Mouse (Mus musculus): Measurements from ENCODE around the gene Sec16a. TPM values are rescaled to one million over a fixed set of nuclear protein-coding genes. Genes with fewer than 3 reads are reported as not detected.

Gene Sec16a
- 62.5 and 73.3 TPM in 2 replicates for polyA plus RNA-seq (2012; rRNA removed)
- polyA plus RNA-seq (2014; fragmentation: Nextera tagmentation; extraction: Ambion mirVana): 47.1 and 47.6 TPM in 2 replicates

- Histone ChIP-seq H3K27ac (replicated peaks; ENCODE audit: low read depth, low read length) (peak within 1 kb of the TSS; percentile 85), H3K27me3 (ENCODE audit: control insufficient read depth, insufficient read depth, low read length) (no peaks in the 10 kb centered on the region), H3K4me3 (replicated peaks; ENCODE audit: low read length) (peak within 1 kb of the TSS; percentile 91), H3K9me3 (ENCODE audit: control insufficient read depth, low read length) (no peaks in the 10 kb centered on the region), H3K4me2 (replicated peaks; ENCODE audit: low read depth, low read length, severe bottlenecking) (peak within 1 kb of the TSS; percentile 83), H3K36me3 (ENCODE audit: control insufficient read depth, insufficient read depth, low read length) (peaks cover 18% of the 10 kb centered on the region), H3K9ac (ENCODE audit: low read depth, low read length, severe bottlenecking) (peak within 1 kb of the TSS; percentile 91), H3K4me1 (ENCODE audit: control insufficient read depth, insufficient read depth, low read length) (peaks cover 21% of the 10 kb centered on the region)
- TF ChIP-seq POLR2A (IDR thresholded peaks at IDR 0.05; ENCODE audit: borderline replicate concordance, extremely low read depth, insufficient read depth, insufficient read length): peak; percentile 78; the same call in 1 of the 2 replicates
- under 1% methylated on average over 54 of the region's 61 CpGs for WGBS
- peak; percentile 99 for DNase-seq (ENCODE audit: low spot score)
- peak; percentile 94 for ATAC-seq (ENCODE audit: low FRiP score, low read depth)
Observed at GRCm38 (mm10) chr2:26444946-26445665, at the start of gene Sec16a. Gene Sec16a (minus strand): TSS chr2:26445216.

- Histone ChIP-seq H3K4me3 (replicated peaks; ENCODE audit: low read length) (no peak overlapping the region), H3K9me3 (ENCODE audit: control insufficient read depth, low read length) (no peaks in the 10 kb centered on the region), H3K27ac (replicated peaks; ENCODE audit: low read depth, low read length) (peak overlapping the region; percentile 44), H3K9ac (ENCODE audit: low read depth, low read length, severe bottlenecking) (no peak overlapping the region), H3K4me2 (replicated peaks; ENCODE audit: low read depth, low read length, severe bottlenecking) (peak overlapping the region; percentile 22), H3K36me3 (ENCODE audit: control insufficient read depth, insufficient read depth, low read length) (0 out of 2 replicates have a peak, but pooled peaks cover 2% of the 10 kb centered on the region), H3K27me3 (ENCODE audit: control insufficient read depth, insufficient read depth, low read length) (no peaks in the 10 kb centered on the region), H3K4me1 (ENCODE audit: control insufficient read depth, insufficient read depth, low read length) (peaks cover 53% of the 10 kb centered on the region)
- DNase-seq (ENCODE audit: low spot score) (peak; percentile 92), ATAC-seq (ENCODE audit: low FRiP score, low read depth) (peak; percentile 83)
- 9% methylated on average over 7 of the region's 7 CpGs for WGBS
- no peak for TF ChIP-seq POLR2A (IDR thresholded peaks at IDR 0.05; ENCODE audit: borderline replicate concordance, extremely low read depth, insufficient read depth, insufficient read length)
Observed at GRCm38 (mm10) chr2:26494396-26494795, 49.4 kb upstream of the Sec16a start.

GRCm38 (mm10) chr2:26493021-26493781 lies 48.2 kb upstream of the Sec16a start:
- 14% methylated on average over 9 of the region's 9 CpGs for WGBS
- no peak overlapping the region for H3K4me3 ChIP-seq (replicated peaks; ENCODE audit: low read length)
- no peak overlapping the region for H3K9ac ChIP-seq (ENCODE audit: low read depth, low read length, severe bottlenecking)

GRCm38 (mm10) chr2:26490760-26491301 lies 45.8 kb upstream of the Sec16a start:
- Histone ChIP-seq H3K27ac (replicated peaks; ENCODE audit: low read depth, low read length) (0 out of 2 replicates have a peak overlapping the region, but pooled peaks have one; percentile 19), H3K4me2 (replicated peaks; ENCODE audit: low read depth, low read length, severe bottlenecking) (no peak overlapping the region), H3K4me3 (replicated peaks; ENCODE audit: low read length) (no peak overlapping the region), H3K36me3 (ENCODE audit: control insufficient read depth, insufficient read depth, low read length) (no peaks in the 10 kb centered on the region), H3K4me1 (ENCODE audit: control insufficient read depth, insufficient read depth, low read length) (peaks cover 74% of the 10 kb centered on the region), H3K9ac (ENCODE audit: low read depth, low read length, severe bottlenecking) (no peak overlapping the region), H3K27me3 (ENCODE audit: control insufficient read depth, insufficient read depth, low read length) (no peaks in the 10 kb centered on the region), H3K9me3 (ENCODE audit: control insufficient read depth, low read length) (no peaks in the 10 kb centered on the region)
- TF ChIP-seq POLR2A (IDR thresholded peaks at IDR 0.05; ENCODE audit: borderline replicate concordance, extremely low read depth, insufficient read depth, insufficient read length): no peak
- WGBS: 52% methylated on average over 4 of the region's 4 CpGs
- no peak for ATAC-seq (ENCODE audit: low FRiP score, low read depth)
- DNase-seq (ENCODE audit: low spot score): no peak

More at GRCm38 (mm10) chr2:26493021-26493781, 48.2 kb upstream of the Sec16a start:
- H3K4me1 ChIP-seq (ENCODE audit: control insufficient read depth, insufficient read depth, low read length): peaks cover 63% of the 10 kb centered on the region
- no peak for ATAC-seq (ENCODE audit: low FRiP score, low read depth)
- peak; percentile 58 for DNase-seq (ENCODE audit: low spot score)
- peak overlapping the region; percentile 24; the same call in 1 of the 2 replicates for H3K4me2 ChIP-seq (replicated peaks; ENCODE audit: low read depth, low read length, severe bottlenecking)
- H3K36me3 ChIP-seq (ENCODE audit: control insufficient read depth, insufficient read depth, low read length): no peaks in the 10 kb centered on the region
- no peak for TF ChIP-seq POLR2A (IDR thresholded peaks at IDR 0.05; ENCODE audit: borderline replicate concordance, extremely low read depth, insufficient read depth, insufficient read length)
- no peaks in the 10 kb centered on the region for H3K9me3 ChIP-seq (ENCODE audit: control insufficient read depth, low read length)
- peak overlapping the region; percentile 44 for H3K27ac ChIP-seq (replicated peaks; ENCODE audit: low read depth, low read length)
- H3K27me3 ChIP-seq (ENCODE audit: control insufficient read depth, insufficient read depth, low read length): no peaks in the 10 kb centered on the region

DNA sequence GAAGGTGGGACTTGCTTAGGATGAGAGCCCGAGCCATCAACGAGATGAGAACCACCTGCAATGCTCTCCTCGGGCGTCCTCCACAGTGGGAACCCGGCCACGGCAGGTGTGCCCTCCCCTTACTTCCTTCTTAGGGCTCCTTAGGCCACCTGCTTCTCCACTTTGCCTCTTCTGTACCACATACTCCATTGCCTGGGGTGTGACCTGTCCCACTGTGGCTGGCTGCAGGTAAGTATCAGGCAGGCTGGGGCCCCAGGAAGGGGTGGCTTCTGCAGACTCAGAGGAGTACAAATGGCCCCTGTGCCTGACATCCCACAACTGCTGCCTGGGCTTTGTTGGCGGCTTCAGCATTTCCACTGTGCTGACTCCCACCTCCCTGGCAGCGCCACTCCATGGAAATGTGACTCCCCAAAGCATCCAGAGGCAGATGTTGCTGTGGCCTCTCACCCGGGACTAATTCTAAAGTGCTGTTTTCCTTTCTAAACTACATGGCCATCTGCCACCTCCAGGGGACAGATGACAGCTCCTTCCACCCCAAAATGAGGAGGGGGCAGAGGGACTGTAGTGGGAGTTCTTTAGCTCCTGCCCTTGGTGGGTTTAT lies 43.6 kb upstream of the Sec16a start:
- DNase-seq (ENCODE audit: low spot score) (peak; percentile 49), ATAC-seq (ENCODE audit: low FRiP score, low read depth) (no peak)
- H3K27ac ChIP-seq (replicated peaks; ENCODE audit: low read depth, low read length): no peak overlapping the region
- H3K27me3 ChIP-seq (ENCODE audit: control insufficient read depth, insufficient read depth, low read length): no peaks in the 10 kb centered on the region
- WGBS: 46% methylated on average over 9 of the region's 9 CpGs
- H3K9ac ChIP-seq (ENCODE audit: low read depth, low read length, severe bottlenecking): no peak overlapping the region
- peaks cover 65% of the 10 kb centered on the region for H3K4me1 ChIP-seq (ENCODE audit: control insufficient read depth, insufficient read depth, low read length)
- no peaks in the 10 kb centered on the region for H3K9me3 ChIP-seq (ENCODE audit: control insufficient read depth, low read length)
- no peak overlapping the region for H3K4me3 ChIP-seq (replicated peaks; ENCODE audit: low read length)
- TF ChIP-seq POLR2A (IDR thresholded peaks at IDR 0.05; ENCODE audit: borderline replicate concordance, extremely low read depth, insufficient read depth, insufficient read length): no peak
- H3K36me3 ChIP-seq (ENCODE audit: control insufficient read depth, insufficient read depth, low read length): peaks cover 17% of the 10 kb centered on the region
- H3K4me2 ChIP-seq (replicated peaks; ENCODE audit: low read depth, low read length, severe bottlenecking): no peak overlapping the region

Data from limb, embryonic 14.5 days (tissue).